Mouse (Mus musculus): ENCODE data around the gene Miga2.

DNA sequence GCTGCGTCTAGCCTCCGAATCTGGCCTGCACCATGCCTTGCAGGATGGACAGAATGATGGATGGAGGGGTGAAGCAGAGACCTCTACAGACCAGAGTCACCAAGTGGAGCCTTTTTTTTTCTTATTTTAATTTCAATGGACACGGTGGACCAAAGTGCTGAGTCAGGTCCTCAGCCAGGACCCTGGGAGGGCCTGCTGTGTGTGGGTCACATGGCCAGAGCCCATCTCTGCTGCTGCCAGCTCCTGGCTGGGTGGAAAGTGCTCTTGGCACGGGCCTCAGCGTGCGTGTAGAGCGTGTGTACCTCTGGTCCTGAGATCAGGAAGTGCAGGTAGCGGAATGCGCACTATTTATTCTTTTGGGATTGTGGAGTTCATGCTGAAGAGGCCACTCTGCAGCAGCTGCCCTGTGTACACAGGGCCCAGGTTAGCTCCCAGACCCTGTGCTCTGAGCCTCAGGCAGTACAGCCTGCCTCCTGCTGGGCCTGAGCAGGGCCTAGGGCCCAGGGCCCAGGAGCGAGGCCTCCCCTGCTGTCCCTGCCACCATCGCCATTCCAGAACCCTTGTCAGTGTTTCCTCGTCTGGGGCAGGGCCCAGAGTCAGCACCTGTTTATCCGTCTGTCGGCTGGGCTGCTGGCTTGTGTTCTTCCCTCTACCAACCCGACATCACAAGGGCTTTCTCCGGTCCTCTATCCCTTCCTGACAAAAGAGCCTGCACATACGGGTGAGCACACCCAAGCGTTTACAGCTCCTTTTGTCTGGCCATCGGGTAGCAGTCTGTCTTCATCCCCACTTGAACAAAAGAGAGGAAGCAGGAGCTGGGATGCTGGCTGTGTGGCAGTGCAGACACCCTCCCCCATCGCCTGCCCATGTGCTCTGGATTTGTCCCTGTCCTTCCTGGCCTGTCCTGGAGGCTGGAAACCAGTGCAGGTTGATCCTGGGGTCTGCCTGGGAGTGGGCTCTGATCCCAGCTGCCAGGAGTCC lies 35.4 kb downstream of the Miga2 start:
- no peak for TF ChIP-seq CTCF (IDR thresholded peaks at IDR 0.05; ENCODE audit: low read depth)
- TF ChIP-seq EP300 (IDR thresholded peaks at IDR 0.05; ENCODE audit: low read depth) = no peak

Data from heart, postnatal 0 days (tissue).